Comparison of ENCODE assay signal across 7 mouse cellular contexts in genomic region chr17:15704158-15704474, GRCm38 (mm10). TPM values are rescaled to one million over a fixed set of nuclear protein-coding genes. Genes with fewer than 3 reads are reported as not detected.
A peak's percentile ranks its signal among the peaks of the same experiment; 100 is the strongest.
DNase-seq lines count a peak whose midpoint lies in the region; ATAC-seq lines count a peak whose summit lies in the region.

No protein-coding gene starts in this region.

- whole genome bisulfite sequencing in neural tube, embryonic 11.5 days, result 5% methylated on average over 12 of the region's 12 CpGs
- 3% methylated on average over 12 of the region's 12 CpGs for WGBS in limb, embryonic 12.5 days
- WGBS in stomach, embryonic 14.5 days, result 4% methylated on average over 12 of the region's 12 CpGs

- H3K4me2 ChIP-seq in neural tube, embryonic 11.5 days (ENCODE audit: low read depth), result peak overlapping the region; percentile 50
- H3K4me2 ChIP-seq in limb, embryonic 12.5 days, result peak overlapping the region; percentile 74
- peak overlapping the region; percentile 55 for H3K4me2 ChIP-seq in stomach, embryonic 14.5 days (replicated peaks; ENCODE audit: low read depth, low read length)

- H3K27ac ChIP-seq in neural tube, embryonic 11.5 days (ENCODE audit: low read depth, low read length), result peak overlapping the region; percentile 97; the same call in 1 of the 2 replicates
- H3K27ac ChIP-seq in limb, embryonic 12.5 days, result peak overlapping the region; percentile 94
- H3K27ac ChIP-seq in stomach, embryonic 14.5 days (ENCODE audit: low read length), result peak overlapping the region; percentile 91

- peaks cover 3% of the 10 kb centered on the region; the same call in 1 of the 2 replicates for H3K4me1 ChIP-seq in neural tube, embryonic 11.5 days (ENCODE audit: control insufficient read depth, insufficient read depth, low read length)
- H3K4me1 ChIP-seq in limb, embryonic 12.5 days (replicated peaks), result peaks cover 8% of the 10 kb centered on the region
- peaks cover 5% of the 10 kb centered on the region; the same call in 1 of the 2 replicates for H3K4me1 ChIP-seq in stomach, embryonic 14.5 days (ENCODE audit: control insufficient read depth, insufficient read depth, low read length)

- peak overlapping the region; percentile 93 for H3K4me3 ChIP-seq in neural tube, embryonic 11.5 days (ENCODE audit: low read depth, low read length)
- peak overlapping the region; percentile 92 for H3K4me3 ChIP-seq in limb, embryonic 12.5 days (replicated peaks)
- H3K4me3 ChIP-seq in stomach, embryonic 14.5 days (ENCODE audit: low read depth, low read length), result peak overlapping the region; percentile 88

- no peak for DNase-seq in neural tube, embryonic 11.5 days (ENCODE audit: low spot score)
- DNase-seq in neural tube, embryonic 10.5 days (ENCODE audit: extremely low spot score, low spot score), result no peak
- no peak for DNase-seq in left cerebral cortex, adult 18-20 months (ENCODE audit: low spot score in 2 of 2)
- DNase-seq in spleen, postnatal 10 days (ENCODE audit: low spot score in 2 of 2), result no peak

- H3K9me3 ChIP-seq in neural tube, embryonic 11.5 days (ENCODE audit: control insufficient read depth, low read length), result no peaks in the 10 kb centered on the region
- H3K9me3 ChIP-seq in limb, embryonic 12.5 days, result no peaks in the 10 kb centered on the region
- no peaks in the 10 kb centered on the region for H3K9me3 ChIP-seq in stomach, embryonic 14.5 days (ENCODE audit: control insufficient read depth, low read depth, low read length)

- peaks cover 3% of the 10 kb centered on the region; the same call in 1 of the 2 replicates for H3K36me3 ChIP-seq in neural tube, embryonic 11.5 days (ENCODE audit: control insufficient read depth, insufficient read depth, low read length)
- H3K36me3 ChIP-seq in limb, embryonic 12.5 days, result peaks cover 13% of the 10 kb centered on the region
- peaks cover 11% of the 10 kb centered on the region for H3K36me3 ChIP-seq in stomach, embryonic 14.5 days (ENCODE audit: control insufficient read depth, insufficient read depth, low read length)

- H3K9ac ChIP-seq in neural tube, embryonic 11.5 days (ENCODE audit: low read length), result peak overlapping the region; percentile 93; the same call in 1 of the 2 replicates
- H3K9ac ChIP-seq in limb, embryonic 12.5 days (replicated peaks), result peak overlapping the region; percentile 95
- peak overlapping the region; percentile 83 for H3K9ac ChIP-seq in stomach, embryonic 14.5 days (replicated peaks; ENCODE audit: low read depth, low read length)

- no peak; the same call in 1 of the 2 replicates for ATAC-seq in neural tube, embryonic 11.5 days (ENCODE audit: insufficient read depth, low FRiP score, low TSS enrichment)
- ATAC-seq in erythroid progenitor cell, adult 5-6 weeks (replicated peaks; ENCODE audit: low FRiP score, poor library complexity, severe bottlenecking), result peak; percentile 58
- no peak for ATAC-seq in limb, embryonic 12.5 days (ENCODE audit: insufficient number of reproducible peaks, insufficient read depth, low FRiP score, low TSS enrichment, low read depth)
- no peak for ATAC-seq in stomach, embryonic 14.5 days (ENCODE audit: insufficient number of reproducible peaks, insufficient read depth, low FRiP score, low read depth)

- H3K27me3 ChIP-seq in neural tube, embryonic 11.5 days (ENCODE audit: control insufficient read depth, insufficient read depth, low read length), result no peaks in the 10 kb centered on the region
- H3K27me3 ChIP-seq in limb, embryonic 12.5 days, result no peaks in the 10 kb centered on the region
- no peaks in the 10 kb centered on the region for H3K27me3 ChIP-seq in stomach, embryonic 14.5 days (ENCODE audit: control insufficient read depth, insufficient read depth, low read length)

RNA-seq across cellular contexts. Expression of gene Chd1, which starts 0.7 kb away (rescaled TPM):
- polyA plus RNA-seq in neural tube, embryonic 11.5 days (2014; fragmentation: Nextera tagmentation; extraction: Ambion mirVana), result 38.8 and 39.7 TPM in 2 replicates
- total RNA-seq in erythroid progenitor cell, adult 5-6 weeks (2015; ENCODE audit: low replicate concordance), result 37.7 and 50.8 TPM in 2 replicates
- 57.9 and 63.3 TPM in 2 replicates for total RNA-seq in erythroid progenitor cell, adult 5-6 weeks (2017; ENCODE audit: low replicate concordance)
- 48.6 and 51.1 TPM in 2 replicates for polyA plus RNA-seq in limb, embryonic 12.5 days (2016; fragmentation: Nextera tagmentation; extraction: Ambion mirVana)
- 35.7 and 39.5 TPM in 2 replicates for polyA plus RNA-seq in stomach, embryonic 14.5 days (2014; fragmentation: Nextera tagmentation; extraction: Ambion mirVana)
- 10 to 100 TPM; 21.8 to 24.4 TPM for total RNA-seq in left cerebral cortex, adult 18-20 months (2021)
